Mouse (Mus musculus) urinary bladder, postnatal 14 days (tissue): Measurements from ENCODE around the gene Dok7.

Source experiments
- DNase-seq: peaks from one replicate; pipeline ENCODE4 v3.0.0; 2021; ENCODE audit warnings: low spot score

The Dok7 gene

GRCm38 (mm10) chr5:35117633-35118032, 61.1 kb downstream of the Dok7 start:
- no peak for DNase-seq

- no peak for DNase-seq
Measured at GRCm38 (mm10) chr5:35118418-35118817, 61.9 kb downstream of the Dok7 start.

- no peak for DNase-seq
Measured at GRCm38 (mm10) chr5:35120024-35120423, 63.5 kb downstream of the Dok7 start.

GRCm38 (mm10) chr5:35129208-35129607, 72.6 kb downstream of the Dok7 start:
- no peak for DNase-seq

DNA sequence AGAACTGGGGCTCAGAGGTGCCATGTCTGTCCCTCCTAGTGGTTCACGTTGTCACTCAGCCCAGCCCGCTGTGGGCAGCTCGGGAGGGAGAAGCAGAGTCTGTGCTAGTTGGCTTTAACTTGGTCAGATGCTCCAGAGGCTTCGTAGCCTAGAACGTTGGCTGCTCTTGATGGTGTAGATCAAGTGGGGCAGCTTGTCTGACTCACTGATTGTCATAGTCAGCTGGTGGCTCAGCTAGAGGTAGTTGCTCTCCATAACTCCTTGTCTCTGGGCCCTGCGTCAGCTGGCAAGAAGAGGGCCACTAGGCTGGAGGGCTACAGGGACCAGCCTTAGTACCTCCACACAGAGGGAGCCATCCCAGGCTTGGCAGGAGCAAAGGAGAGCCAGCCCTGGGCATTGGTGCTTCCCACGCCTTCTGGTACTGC, 73.2 kb downstream of the Dok7 start:
- no peak for DNase-seq

- no peak for DNase-seq
Measured at GRCm38 (mm10) chr5:35131237-35131636, 74.7 kb downstream of the Dok7 start.

- peak; percentile 84 for DNase-seq
Measured at GRCm38 (mm10) chr5:35131773-35132172, 75.2 kb downstream of the Dok7 start.

GRCm38 (mm10) chr5:35132278-35132980, 75.9 kb downstream of the Dok7 start:
- no peak for DNase-seq

GRCm38 (mm10) chr5:35133468-35133867, 76.9 kb downstream of the Dok7 start:
- no peak for DNase-seq

DNA sequence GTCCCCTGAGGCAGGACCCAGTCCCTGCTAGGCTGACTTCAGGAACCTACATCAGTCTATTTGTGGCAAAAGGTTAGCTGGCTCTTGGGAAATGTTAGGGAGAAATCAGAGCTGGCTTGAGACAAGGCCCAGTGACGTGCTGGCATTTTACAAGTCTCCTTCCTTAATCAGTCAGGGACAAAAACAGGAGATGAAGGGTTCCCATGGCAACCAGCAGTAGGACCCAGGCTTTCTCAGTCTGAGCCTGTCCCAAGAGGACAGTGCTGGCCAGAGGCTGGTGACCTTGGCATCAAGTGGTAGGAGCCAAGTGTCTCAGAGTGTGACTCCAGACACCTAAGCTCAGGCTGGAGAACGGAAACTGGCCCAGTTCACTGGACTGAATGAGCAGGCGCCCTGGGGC, 77.7 kb downstream of the Dok7 start:
- DNase-seq = no peak

DNA sequence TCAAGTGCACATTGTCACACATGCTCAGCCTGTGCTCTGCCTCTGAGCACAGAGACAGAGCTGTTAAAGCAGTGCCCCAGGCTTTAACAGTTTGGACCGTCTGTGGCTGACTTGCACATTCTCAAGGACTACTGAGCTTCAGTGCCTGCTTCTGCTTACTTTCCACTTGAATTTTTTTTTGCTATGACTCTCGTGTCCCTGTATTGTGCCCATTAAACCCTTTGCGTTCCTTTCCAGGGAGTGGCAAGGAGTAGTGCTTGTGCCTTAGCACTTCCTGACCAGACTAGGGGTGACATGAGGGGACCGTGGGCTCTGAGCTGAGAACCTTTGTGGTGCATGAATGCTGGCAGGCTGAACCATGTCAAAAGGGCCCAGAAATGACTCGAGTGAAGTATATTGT, 79.3 kb downstream of the Dok7 start:
- DNase-seq = no peak
